Mouse (Mus musculus) lung, postnatal 10 days (tissue): ENCODE measurements around the gene Cyb5r4.
A peak's percentile ranks its signal among the peaks of the same experiment; 100 is the strongest.
"Not testable (repeated sequence)": the region's sequence is repeated elsewhere in the genome, so short reads cannot be mapped to it uniquely, and the experiment has no call there.

Source experiments
- DNase-seq: peaks from one replicate; pipeline ENCODE4 v3.0.0; 2021

The Cyb5r4 gene

DNA sequence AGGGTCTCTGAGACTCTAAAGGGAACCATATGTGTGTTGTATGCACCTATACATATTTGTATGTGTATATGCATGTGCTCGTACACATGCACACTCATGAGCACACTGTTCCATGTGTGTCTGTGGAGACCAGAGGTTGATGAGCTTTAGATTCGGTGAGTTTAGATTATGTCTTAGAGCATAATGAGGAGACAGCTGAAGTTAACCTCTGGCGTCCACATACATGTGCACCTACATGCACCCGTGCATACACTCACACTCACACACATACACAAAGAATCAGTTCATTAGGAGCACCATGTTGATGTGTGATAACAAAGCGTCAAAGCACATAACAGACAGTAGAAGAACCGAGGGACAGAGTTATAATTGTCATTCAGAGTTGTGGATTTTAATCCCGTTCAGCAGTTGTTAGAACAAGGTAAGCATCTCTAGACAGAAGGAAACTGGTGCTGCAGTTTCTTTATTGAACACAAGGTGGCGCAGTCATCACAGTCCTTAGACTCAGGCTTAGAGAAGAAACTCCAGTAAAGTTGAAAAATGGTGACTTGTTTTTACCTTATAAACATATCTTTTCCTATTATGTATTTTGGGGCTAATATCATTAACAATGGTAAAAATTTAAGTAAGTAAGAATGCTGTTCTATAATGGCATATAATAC lies 5.7 kb downstream of the Cyb5r4 start:
- peak; percentile 61 for DNase-seq

DNA sequence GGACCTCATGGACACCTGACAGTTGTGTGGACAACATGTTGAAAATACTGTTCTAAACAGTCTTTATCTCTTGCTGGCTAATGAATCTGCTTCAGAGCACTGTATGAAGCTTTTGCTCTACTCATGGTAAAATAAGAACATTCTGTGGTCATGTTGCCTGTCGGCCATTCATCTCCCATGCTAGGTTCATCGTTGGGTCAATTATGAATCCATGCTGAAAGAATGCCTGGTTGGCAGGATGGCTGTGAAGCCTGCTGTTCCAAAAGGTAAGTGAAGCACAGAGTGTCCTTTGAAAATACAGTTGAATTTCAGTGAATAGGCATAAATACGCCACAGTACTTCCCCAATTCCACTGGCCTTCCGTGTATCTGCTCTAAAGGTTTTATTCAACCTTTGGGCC lies 10.4 kb downstream of the Cyb5r4 start:
- DNase-seq = no peak

DNA sequence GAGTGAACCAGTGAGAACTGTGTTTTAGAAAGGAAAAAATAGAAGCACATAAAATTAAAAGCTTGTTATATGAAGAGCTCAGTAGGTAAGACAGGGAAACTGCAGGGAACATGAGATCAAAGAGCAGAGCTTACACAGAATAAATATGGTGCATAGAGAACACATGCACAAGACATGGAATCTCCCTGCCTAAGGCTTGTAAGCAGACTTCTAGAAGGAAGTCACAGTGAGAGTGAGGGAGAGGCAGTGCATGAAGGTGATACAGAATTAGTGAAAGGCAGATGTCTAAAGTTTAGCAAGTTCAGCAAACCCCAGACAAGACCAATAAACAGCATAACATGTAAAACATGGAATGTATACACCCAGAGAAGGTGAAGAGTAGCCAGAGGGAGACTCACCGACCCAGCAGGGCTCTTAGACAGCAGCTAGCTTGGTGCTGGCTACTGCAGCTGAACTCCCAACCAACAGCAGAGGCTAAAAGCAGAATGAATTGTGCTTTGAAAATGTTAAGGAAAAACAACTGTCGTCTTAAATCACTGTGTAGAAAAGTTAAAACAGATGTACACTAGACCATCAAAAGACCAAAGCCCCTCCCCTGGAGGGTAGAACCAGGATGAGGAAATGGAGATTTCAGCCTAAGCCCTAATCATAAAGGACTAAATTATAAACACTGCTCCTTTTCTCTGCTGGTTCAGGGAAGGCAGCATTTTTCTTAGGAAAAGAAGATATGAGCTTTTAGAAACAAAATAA lies 13.2 kb downstream of the Cyb5r4 start:
- no peak for DNase-seq

DNA sequence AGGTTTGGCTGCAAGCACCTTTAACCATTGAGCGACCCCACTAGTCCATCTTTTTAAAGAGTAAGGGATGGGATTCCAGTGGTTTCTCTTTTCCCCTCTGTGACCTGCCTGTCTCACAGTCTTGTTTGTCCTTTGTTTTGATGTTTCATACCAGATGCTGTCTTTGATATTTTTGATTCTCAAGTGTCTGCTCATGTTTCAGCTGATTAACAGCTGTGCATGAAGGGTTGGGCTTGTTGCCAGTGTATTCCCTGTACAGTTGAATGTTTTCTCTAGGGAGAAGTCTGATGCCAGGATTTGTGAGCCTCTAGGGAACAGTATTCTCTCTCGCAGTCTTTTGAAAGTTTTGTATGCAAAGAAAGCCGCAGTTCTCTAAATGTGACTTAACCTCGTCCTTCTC lies 27.6 kb downstream of the Cyb5r4 start:
- peak; percentile 65 for DNase-seq

DNA sequence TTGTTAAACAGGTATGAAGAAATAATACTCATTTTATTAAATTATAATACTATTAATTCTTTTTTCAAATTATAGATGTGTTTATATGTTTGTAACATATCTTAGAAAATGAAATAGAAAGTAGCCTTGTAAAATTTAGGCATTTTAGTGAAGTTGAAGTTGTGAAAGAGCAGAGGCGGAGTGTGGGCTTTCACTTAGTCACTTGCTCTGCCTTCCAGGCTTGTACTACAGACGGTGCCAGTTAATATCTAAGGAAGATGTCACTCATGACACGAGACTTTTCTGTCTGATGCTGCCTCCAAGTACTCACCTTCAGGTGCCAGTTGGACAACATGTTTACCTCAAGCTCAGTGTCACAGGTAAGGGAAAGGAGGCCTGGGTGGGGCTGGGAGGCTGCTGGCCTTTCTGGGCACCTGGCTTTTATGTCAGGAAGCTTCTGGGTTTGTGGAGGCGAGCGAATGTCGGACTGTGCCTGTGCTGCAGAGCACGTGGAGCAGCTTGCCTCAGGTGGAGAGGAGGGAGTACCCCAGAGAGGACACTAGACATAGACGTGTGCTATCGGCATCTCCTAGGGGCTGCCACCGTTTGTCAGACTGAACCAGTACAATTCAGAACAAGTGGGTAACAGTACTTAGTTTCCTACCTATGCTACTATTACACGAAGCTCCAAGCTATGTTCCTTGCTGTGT lies 33.9 kb downstream of the Cyb5r4 start:
- DNase-seq = no peak

DNA sequence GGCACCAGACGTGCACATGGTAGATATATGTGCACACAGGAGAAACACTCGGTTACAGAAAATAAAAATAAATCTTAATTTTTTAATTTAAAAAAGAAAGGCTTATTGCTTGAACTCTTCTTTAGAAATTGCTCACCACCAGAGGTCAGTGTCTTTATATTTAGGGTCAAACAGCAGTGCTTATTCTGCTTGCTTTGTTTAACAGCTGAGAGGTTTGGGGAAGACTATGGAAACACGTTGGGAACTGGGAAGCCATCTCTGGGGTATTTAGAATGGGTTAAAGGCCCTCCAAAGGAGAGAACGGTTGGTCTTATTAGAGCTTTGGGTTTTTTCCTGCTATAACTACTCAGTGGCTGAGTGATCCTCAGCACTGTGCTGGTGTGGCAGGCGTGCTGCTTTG lies 40.5 kb downstream of the Cyb5r4 start:
- no peak for DNase-seq

DNA sequence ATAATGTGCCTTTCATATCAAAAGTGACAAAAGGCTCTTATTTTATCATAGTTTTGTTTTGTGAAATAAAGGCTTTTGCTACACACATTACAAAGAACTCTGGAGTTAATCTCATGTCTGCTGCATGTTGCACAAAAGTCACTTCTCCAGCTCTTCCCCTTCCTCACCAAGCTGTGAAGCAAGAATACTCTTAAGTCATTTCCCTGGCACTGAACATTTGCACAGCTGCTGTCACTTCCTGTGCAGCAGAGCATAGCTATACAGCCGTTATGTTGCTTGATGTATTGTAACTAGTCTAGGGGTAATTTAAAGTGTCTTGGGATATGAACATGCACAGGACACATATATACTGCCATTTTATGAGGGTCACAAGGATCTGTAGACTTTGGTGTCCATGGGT lies 46.3 kb downstream of the Cyb5r4 start:
- no peak for DNase-seq

DNA sequence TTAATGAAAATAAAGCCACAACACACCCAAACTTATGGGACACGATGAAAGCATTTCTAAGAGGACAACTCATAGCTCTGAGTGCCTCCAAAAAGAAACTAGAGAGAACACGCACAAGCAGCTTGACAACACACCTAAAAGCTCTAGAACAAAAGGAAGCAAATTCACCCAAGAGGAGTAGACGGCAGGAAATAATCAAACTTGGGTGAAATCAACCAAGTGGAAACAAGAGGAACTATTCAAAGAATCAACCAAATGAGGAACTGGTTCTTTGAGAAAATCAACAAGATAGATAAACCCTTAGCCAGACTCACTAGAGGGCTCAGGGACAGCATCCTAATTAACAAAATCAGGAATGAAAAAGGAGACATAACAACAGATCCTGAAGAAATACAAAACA lies 49.8 kb downstream of the Cyb5r4 start:
- DNase-seq = not testable (repeated sequence)

DNA sequence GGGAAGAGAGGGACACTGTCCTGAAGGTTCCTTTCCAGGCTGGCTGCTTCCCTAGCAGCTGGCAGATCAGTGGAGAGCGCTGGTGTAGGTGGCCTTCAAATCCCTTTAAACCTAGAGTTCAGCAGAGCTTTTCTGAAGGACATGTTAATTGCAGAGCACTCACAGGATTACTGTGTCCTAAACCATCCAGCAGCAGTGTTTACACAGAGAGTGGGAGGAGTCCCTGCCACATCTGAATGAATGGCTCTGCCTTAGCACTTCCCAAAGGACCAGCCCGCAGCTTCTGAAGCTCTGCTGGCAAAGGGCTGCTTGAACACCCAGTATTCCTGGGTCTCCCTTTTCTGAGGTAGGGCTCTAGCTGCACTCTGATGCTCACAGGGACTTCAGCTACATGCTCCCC lies 56.1 kb downstream of the Cyb5r4 start:
- DNase-seq = no peak

DNA sequence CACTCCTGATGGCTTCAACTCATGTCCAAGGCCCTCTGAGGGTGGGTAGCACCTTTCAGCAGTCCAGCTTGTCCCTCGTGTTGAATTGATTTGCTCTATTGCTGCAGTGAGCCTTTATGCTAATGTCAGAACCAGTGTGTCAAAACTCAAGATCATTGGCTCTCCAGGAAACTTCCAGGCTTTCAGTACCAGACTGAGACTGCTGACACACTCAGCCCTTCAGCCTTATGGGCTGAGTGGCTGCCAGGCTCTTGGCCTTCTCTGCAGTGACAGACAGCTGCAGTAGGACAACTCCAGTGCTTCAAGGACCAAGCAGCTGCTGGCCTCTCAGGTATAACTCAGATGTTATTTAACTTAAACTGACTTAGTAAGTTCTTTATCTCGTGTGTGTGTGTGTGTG lies 57.7 kb downstream of the Cyb5r4 start:
- no peak for DNase-seq

DNA sequence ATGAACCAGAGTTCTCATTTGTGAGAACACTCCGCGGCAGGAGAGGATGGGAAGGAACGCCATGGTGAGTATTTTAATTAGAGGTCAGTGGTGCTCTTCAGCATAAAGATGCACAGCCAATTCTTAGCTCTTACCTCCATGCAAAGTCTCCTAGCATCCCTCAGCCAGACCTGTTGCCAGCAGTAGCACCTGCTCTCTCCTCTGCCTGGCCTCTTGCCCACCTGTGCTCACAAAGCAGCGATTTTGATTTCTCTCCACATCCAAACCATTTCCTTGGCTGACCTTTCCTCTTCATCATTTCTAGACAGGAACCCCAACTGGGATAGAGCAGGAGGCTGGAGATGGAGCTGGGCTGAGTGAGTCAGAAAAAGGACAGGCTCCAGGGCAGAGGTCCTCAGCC lies 65.2 kb downstream of the Cyb5r4 start:
- no peak for DNase-seq

DNA sequence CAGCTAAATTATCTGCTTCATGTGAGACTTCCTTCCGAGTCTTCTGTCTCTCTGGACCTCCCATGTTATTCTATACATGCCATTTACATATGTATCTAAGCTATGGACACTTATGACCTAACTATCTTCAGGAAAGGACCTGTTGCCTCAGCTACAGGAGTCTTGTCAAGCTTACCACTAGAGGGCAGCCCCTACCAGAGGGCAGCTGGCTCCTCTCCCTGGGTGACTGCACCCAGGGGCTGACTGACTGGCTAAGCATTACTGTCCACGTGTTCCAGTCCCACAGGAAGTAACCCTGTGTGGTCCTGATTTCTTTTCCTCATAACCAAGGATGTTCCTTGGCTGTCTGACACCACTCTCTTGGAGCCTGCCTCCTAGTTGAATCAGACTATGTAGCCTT lies 76.2 kb downstream of the Cyb5r4 start:
- peak; percentile 51 for DNase-seq

DNA sequence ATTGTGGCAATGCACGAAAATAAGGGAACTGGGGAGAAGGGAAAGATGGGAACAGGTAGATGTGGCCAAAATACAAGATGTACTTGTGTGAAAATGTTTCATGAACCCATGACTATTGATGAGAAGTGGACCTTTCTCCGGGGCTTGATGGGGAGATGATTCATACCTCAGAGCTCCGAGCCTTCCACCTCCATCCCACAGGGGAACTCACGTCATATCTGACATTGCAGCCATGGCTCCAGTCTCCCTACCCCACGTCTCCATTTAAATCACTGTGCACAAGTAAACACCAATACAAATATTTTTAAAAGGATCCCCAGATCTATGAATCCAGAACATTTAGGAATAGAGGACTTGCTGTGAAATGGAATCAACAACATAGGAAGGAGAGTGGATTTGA lies 93.2 kb downstream of the Cyb5r4 start:
- DNase-seq = no peak

DNA sequence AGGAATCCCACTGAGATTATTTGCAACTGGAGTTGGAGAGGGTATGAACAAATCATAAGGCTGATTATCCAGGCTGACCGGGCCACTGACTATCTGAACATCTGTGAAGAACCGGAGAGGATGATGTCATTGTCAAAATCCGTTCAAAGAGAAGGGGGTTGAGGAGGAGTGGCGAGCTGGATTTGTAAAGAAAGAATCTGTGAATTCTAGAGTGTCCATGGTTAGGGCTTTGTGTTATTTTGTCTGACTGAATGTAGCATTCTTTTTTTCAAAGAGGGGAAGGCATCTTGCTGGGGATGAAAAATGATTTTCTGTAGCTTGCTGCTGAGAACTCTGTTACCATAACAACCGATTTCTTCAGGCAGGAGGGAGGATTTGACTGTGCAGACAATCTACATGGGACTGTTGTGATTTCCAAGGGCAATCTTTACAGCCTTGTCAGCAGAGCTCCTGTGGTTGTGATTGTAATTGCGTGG lies 93.7 kb downstream of the Cyb5r4 start:
- no peak for DNase-seq

DNA sequence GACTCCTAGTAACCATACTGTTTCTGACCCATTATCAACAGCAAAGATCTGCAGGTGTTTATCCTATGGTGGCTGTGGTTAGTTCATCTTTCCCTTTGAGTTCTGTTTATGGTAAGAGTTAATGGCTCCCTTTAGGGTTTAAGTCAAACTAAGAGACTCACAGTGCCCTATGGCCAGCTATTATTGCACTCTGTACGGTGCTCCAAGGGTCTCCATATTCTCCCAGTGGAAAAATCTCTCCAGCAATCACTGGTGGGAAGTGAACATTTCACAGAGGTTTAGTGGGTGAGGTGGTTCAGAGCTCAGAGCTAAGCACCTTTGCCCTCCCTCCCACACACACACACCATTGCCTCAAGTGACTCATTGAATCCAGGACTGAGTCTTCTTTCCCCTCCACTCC lies 94.2 kb downstream of the Cyb5r4 start:
- DNase-seq = no peak

DNA sequence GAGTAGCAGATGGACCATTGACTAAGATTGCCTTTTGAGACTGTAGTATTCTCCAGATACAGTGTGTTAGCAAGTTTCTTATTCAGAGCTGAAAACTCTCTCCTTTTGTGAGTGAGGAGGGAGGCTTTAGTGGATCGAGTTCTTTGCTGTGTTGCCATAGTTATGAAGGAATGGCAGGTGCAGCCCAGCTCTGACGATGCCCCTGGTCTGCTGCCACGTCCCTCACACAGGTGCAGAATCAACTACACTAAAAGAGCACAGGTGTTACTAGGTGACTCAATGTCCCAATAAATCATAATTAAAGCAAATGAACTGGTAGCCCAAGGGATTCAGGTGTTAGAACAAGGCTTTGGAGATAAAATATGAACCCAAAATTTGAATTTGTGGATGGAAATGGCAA lies 97.2 kb downstream of the Cyb5r4 start:
- no peak for DNase-seq

DNA sequence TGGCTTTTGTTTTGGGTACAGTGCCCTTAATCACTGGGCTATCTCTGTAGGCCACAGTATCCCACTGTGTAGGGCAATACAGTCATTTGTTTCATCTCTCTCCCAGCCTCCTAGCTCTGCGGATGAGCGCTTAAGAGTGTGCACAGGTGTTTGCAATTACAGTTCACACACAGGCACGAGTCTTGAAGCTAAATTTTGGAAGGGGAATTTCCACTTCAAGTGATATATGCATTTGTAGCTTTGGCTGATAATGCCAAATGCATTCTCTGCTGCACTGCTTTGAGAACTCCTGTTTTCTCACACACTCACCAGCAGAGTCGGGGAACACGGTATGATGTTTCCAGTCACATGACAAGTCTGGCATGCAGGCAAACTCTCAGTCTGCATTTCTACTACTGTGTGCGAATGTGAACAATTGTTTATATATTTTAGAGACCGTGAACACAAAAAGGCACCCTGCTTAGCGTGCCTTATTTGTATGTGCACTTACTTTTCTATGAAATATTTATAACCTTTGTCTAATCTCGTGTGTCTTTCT lies 100.2 kb downstream of the Cyb5r4 start:
- no peak for DNase-seq

DNA sequence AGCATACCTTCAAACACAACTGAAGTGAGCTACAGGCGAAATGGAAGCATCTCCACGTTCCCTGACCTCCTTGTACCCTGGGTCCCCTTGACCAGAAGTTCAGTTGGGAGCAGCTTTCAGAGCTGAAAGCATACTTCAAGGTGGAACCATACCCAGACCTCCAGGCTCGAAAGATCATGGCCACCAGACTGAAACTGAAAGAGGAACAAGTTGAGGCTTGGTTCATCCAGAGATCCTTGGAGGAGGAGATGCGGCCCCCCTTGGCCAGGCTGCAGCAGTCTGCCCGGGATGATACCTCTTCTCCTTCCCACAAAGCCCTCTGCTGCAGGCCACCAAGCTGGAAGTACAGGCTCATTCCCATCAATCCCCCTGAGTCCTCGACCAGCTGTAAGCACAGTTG lies 105.2 kb downstream of the Cyb5r4 start:
- not testable (repeated sequence) for DNase-seq
